Mouse (Mus musculus): ENCODE results near the gene Pcyox1.

- no peak for TF ChIP-seq GATA1 (IDR thresholded peaks at IDR 0.05; ENCODE audit: low read length)
- TF ChIP-seq TAL1 (IDR thresholded peaks at IDR 0.05; ENCODE audit: low read length) = no peak
These were observed 35.6 kb downstream of the Pcyox1 start for GRCm38 (mm10) chr6:86361373-86361772.

Data from erythroblast, embryonic 14.5 days (primary cell).